Mouse (Mus musculus) olfactory bulb, adult 2 months (tissue): ENCODE results near the gene Cacna1a. TPM values are rescaled to one million over a fixed set of nuclear protein-coding genes. Genes with fewer than 3 reads are reported as not detected.

ENCODE experiments used
- H3K27ac ChIP-seq: fragments of 200-500 bp; 2 replicates; pipeline ENCODE4 v1.5.1; 2012; ENCODE audit warnings: low read depth, low read length; ENCODE audit not compliant: insufficient read depth
- H3K4me1 ChIP-seq: fragments of 200-500 bp; 2 replicates; pipeline ENCODE4 v1.6.1; 2012; ENCODE audit warnings: low read length; ENCODE audit not compliant: control insufficient read depth, insufficient read depth
- H3K4me3 ChIP-seq: fragments of 200-500 bp; 2 replicates; pipeline ENCODE4 v1.5.1; 2012; ENCODE audit warnings: mild to moderate bottlenecking, low read depth, low read length, moderate library complexity; ENCODE audit not compliant: insufficient read depth
- CTCF ChIP-seq: fragments of 200-500 bp; IDR thresholded peaks from 2 replicates; pipeline ENCODE4 v1.5.1; 2012; ENCODE audit warnings: low read depth, mild to moderate bottlenecking, low read length, moderate library complexity; ENCODE audit not compliant: insufficient read depth
- POLR2A ChIP-seq: fragments of 200-500 bp; IDR thresholded peaks from 2 replicates; pipeline ENCODE4 v1.6.1; 2012; ENCODE audit warnings: mild to moderate bottlenecking, low read depth, low read length, moderate library complexity; ENCODE audit not compliant: insufficient read depth
- WGBS: fragments of 180-500 bp; shearing (Covaris S2); methylation state at CpG from one replicate; pipeline ENCODE4 v1.1.7; 2018; 5-methylcytosine and 5-hydroxymethylcytosine counted together
- polyA plus RNA-seq: library from polyadenylated mRNA; stranded (reverse); fragments of >200 nt; gene quantifications from 2 replicates; pipeline ENCODE4 v1.2.4, GENCODE M21; 2012; ENCODE audit warnings: low replicate concordance; ENCODE audit not compliant: missing spikeins, insufficient read depth, insufficient read length

The Cacna1a gene
- polyA plus RNA-seq, 1 experiment, result not detected

- 58% methylated on average over 7 of the region's 7 CpGs for WGBS
- Histone ChIP-seq H3K27ac (no peak overlapping the region), H3K4me3 (no peak overlapping the region), H3K4me1 (peaks cover 29% of the 10 kb centered on the region)
- no peak for TF ChIP-seq POLR2A
- TF ChIP-seq CTCF, result no peak
Observed at GRCm38 (mm10) chr8:84555269-84555668, 167.0 kb downstream of the Cacna1a start.

- Histone ChIP-seq H3K4me3 (no peak overlapping the region), H3K4me1 (peaks cover 29% of the 10 kb centered on the region), H3K27ac (no peak overlapping the region)
- WGBS, result 60% methylated on average over 4 of the region's 4 CpGs
- TF ChIP-seq CTCF (no peak), POLR2A (no peak)
Observed at GRCm38 (mm10) chr8:84557936-84558335, 169.7 kb downstream of the Cacna1a start.

GRCm38 (mm10) chr8:84559121-84559604, 170.9 kb downstream of the Cacna1a start:
- Histone ChIP-seq H3K27ac (no peak overlapping the region), H3K4me1 (peaks cover 28% of the 10 kb centered on the region), H3K4me3 (peak overlapping the region; percentile 45)
- TF ChIP-seq CTCF, result no peak
- no peak for TF ChIP-seq POLR2A
- 14% methylated on average over 84 of the region's 84 CpGs for WGBS

GRCm38 (mm10) chr8:84561698-84562097, 173.5 kb downstream of the Cacna1a start:
- WGBS, result 90% methylated on average over 4 of the region's 4 CpGs

GRCm38 (mm10) chr8:84564042-84564441, 175.8 kb downstream of the Cacna1a start:
- no peak overlapping the region for H3K4me3 ChIP-seq
- no peak overlapping the region for H3K27ac ChIP-seq
- peaks cover 9% of the 10 kb centered on the region for H3K4me1 ChIP-seq
- 33% methylated on average over 1 of the region's 1 CpGs for WGBS
- TF ChIP-seq CTCF (no peak), POLR2A (no peak)

More at GRCm38 (mm10) chr8:84561698-84562097, 173.5 kb downstream of the Cacna1a start:
- H3K4me1 ChIP-seq, result peaks cover 15% of the 10 kb centered on the region
- no peak overlapping the region for H3K4me3 ChIP-seq
- H3K27ac ChIP-seq, result no peak overlapping the region
- no peak for TF ChIP-seq CTCF

GRCm38 (mm10) chr8:84565577-84566360, 177.5 kb downstream of the Cacna1a start:
- H3K4me1 ChIP-seq, result peaks cover 9% of the 10 kb centered on the region
- TF ChIP-seq POLR2A, result no peak
- TF ChIP-seq CTCF, result no peak
- no peak overlapping the region for H3K27ac ChIP-seq
- H3K4me3 ChIP-seq, result no peak overlapping the region
- WGBS, result 79% methylated on average over 25 of the region's 25 CpGs

- WGBS, result 77% methylated on average over 12 of the region's 12 CpGs
- Histone ChIP-seq H3K4me3 (no peak overlapping the region), H3K4me1 (peaks cover 9% of the 10 kb centered on the region), H3K27ac (no peak overlapping the region)
- TF ChIP-seq CTCF, result no peak
- no peak for TF ChIP-seq POLR2A
Observed at GRCm38 (mm10) chr8:84566816-84567413, 178.7 kb downstream of the Cacna1a start.

GRCm38 (mm10) chr8:84567541-84567940, 179.3 kb downstream of the Cacna1a start:
- WGBS, result 65% methylated on average over 19 of the region's 19 CpGs
- H3K4me1 ChIP-seq, result peaks cover 9% of the 10 kb centered on the region
- no peak overlapping the region for H3K4me3 ChIP-seq
- no peak for TF ChIP-seq POLR2A
- no peak for TF ChIP-seq CTCF
- no peak overlapping the region for H3K27ac ChIP-seq

GRCm38 (mm10) chr8:84568737-84569136, 180.5 kb downstream of the Cacna1a start:
- 72% methylated on average over 8 of the region's 8 CpGs for WGBS
- Histone ChIP-seq H3K4me3 (no peak overlapping the region), H3K4me1 (peaks cover 8% of the 10 kb centered on the region), H3K27ac (no peak overlapping the region)
- TF ChIP-seq POLR2A, result no peak
- no peak for TF ChIP-seq CTCF
